Mouse (Mus musculus) heart, adult 2 months (tissue): ENCODE measurements at regions not wholly inside any gene's neighbourhood (a gene's known extent, or its start where the extent isn't known, plus 50 kb on each side); places are given as distances from the start of the nearest gene placed in this dataset.

Source experiments
- DNase-seq, 2 experiments: peaks; one replicate each; pipeline ENCODE4 v3.0.0; 2021
- H3K27ac ChIP-seq: fragments of 200-600 bp; 2 replicates; pipeline ENCODE4 v1.8.1; 2022
- H3K27me3 ChIP-seq: fragments of 200-500 bp; 2 replicates; pipeline ENCODE4 v1.6.1; 2012; ENCODE audit warnings: mild to moderate bottlenecking, low read length, inconsistent platforms, mixed read lengths; ENCODE audit not compliant: control insufficient read depth, insufficient read depth
- H3K36me3 ChIP-seq: fragments of 200-500 bp; 2 replicates; pipeline ENCODE4 v1.6.1; 2012; ENCODE audit warnings: low read length, inconsistent platforms; ENCODE audit not compliant: control insufficient read depth, insufficient read depth
- H3K4me1 ChIP-seq: fragments of 200-500 bp; 2 replicates; pipeline ENCODE4 v1.6.1; 2011; ENCODE audit warnings: low read length; ENCODE audit not compliant: control insufficient read depth, insufficient read depth
- H3K4me3 ChIP-seq: fragments of 200-600 bp; 2 replicates; pipeline ENCODE4 v1.8.1; 2022
- H3K79me2 ChIP-seq: fragments of 200-500 bp; replicated peaks from 2 replicates; pipeline ENCODE4 v1.6.1; 2012; ENCODE audit warnings: mild to moderate bottlenecking, inconsistent platforms, low read length, moderate library complexity, mixed read lengths; ENCODE audit not compliant: control insufficient read depth, insufficient read depth
- H3K9ac ChIP-seq: fragments of 200-500 bp; 2 replicates; pipeline ENCODE4 v1.6.1; 2012; ENCODE audit warnings: low read depth, mild to moderate bottlenecking, control low read depth, inconsistent platforms, low read length, mixed read lengths
- CTCF ChIP-seq: fragments of 200-600 bp; IDR thresholded peaks from 2 replicates; pipeline ENCODE4 v1.8.1; 2022; ENCODE audit warnings: antibody characterized with exemption, mild to moderate bottlenecking, moderate library complexity
- EP300 ChIP-seq: fragments of 200-500 bp; IDR thresholded peaks from 2 replicates; pipeline ENCODE4 v1.6.1; 2011; ENCODE audit warnings: low read depth, low read length, control low read depth; ENCODE audit not compliant: insufficient read depth
- POLR2A ChIP-seq: fragments of 200-500 bp; IDR thresholded peaks from 2 replicates; pipeline ENCODE4 v1.6.1; 2011; ENCODE audit warnings: mild to moderate bottlenecking, low read depth, low read length, control low read depth; ENCODE audit not compliant: insufficient read depth
- WGBS: fragments of 180-500 bp; shearing (Covaris S2); methylation state at CpG from one replicate; pipeline ENCODE4 v1.1.7; 2018; 5-methylcytosine and 5-hydroxymethylcytosine counted together
- intact Hi-C: fragments of 180-260 bp; cut with DNase I; formaldehyde crosslinking; loops from one replicate; pipeline ENCODE4 v1.15.1; 2025

- 77% methylated on average over 1 of the region's 1 CpGs for WGBS
- Histone ChIP-seq H3K36me3 (no peaks in the 10 kb centered on the region), H3K4me3 (no peak overlapping the region), H3K4me1 (no peaks in the 10 kb centered on the region), H3K27ac (no peak overlapping the region), H3K79me2 (no peaks in the 10 kb centered on the region), H3K9ac (no peak overlapping the region), H3K27me3 (no peaks in the 10 kb centered on the region)
- TF ChIP-seq CTCF (no peak), EP300 (no peak), POLR2A (no peak)
- DNase-seq = no peak
- intact Hi-C loops = no loop called here
These were observed 72.8 kb upstream of the 4930583I09Rik start for GRCm38 (mm10) chr17:64908671-64909070.

GRCm38 (mm10) chr17:64901721-64902623 lies 66.1 kb upstream of the 4930583I09Rik start:
- H3K27ac ChIP-seq = no peak overlapping the region
- intact Hi-C loops = no loop called here

GRCm38 (mm10) chr17:64897473-64897872 lies 61.6 kb upstream of the 4930583I09Rik start:
- Histone ChIP-seq H3K4me1 (no peaks in the 10 kb centered on the region), H3K27me3 (no peaks in the 10 kb centered on the region), H3K79me2 (no peaks in the 10 kb centered on the region), H3K4me3 (no peak overlapping the region), H3K36me3 (no peaks in the 10 kb centered on the region), H3K9ac (no peak overlapping the region), H3K27ac (no peak overlapping the region)
- no peak for DNase-seq
- 89% methylated on average over 1 of the region's 1 CpGs for WGBS
- intact Hi-C loops = no loop called here
- TF ChIP-seq POLR2A (no peak), CTCF (no peak), EP300 (no peak)

More at GRCm38 (mm10) chr17:64901721-64902623, 66.1 kb upstream of the 4930583I09Rik start:
- no peak for TF ChIP-seq EP300
- TF ChIP-seq CTCF = no peak
- no peak for TF ChIP-seq POLR2A
- no peak for DNase-seq
- 56% methylated on average over 17 of the region's 17 CpGs for WGBS
- Histone ChIP-seq H3K36me3 (no peaks in the 10 kb centered on the region), H3K9ac (no peak overlapping the region), H3K27me3 (no peaks in the 10 kb centered on the region), H3K79me2 (no peaks in the 10 kb centered on the region), H3K4me3 (no peak overlapping the region), H3K4me1 (no peaks in the 10 kb centered on the region)

GRCm38 (mm10) chr17:64895886-64896285 lies 60.0 kb upstream of the 4930583I09Rik start:
- intact Hi-C loops = no loop called here
- no peak for DNase-seq
- H3K36me3 ChIP-seq = no peaks in the 10 kb centered on the region
- H3K79me2 ChIP-seq = no peaks in the 10 kb centered on the region
- H3K4me1 ChIP-seq = no peaks in the 10 kb centered on the region
- WGBS = 89% methylated on average over 10 of the region's 10 CpGs
- H3K27ac ChIP-seq = no peak overlapping the region
- H3K9ac ChIP-seq = no peak overlapping the region
- no peak overlapping the region for H3K4me3 ChIP-seq
- TF ChIP-seq EP300 (no peak), POLR2A (no peak), CTCF (no peak)
- H3K27me3 ChIP-seq = no peaks in the 10 kb centered on the region

GRCm38 (mm10) chr17:64895466-64895865 lies 59.6 kb upstream of the 4930583I09Rik start:
- TF ChIP-seq EP300 (no peak), CTCF (no peak), POLR2A (no peak)
- no peak overlapping the region for H3K9ac ChIP-seq
- no peaks in the 10 kb centered on the region for H3K36me3 ChIP-seq
- DNase-seq = no peak
- H3K4me1 ChIP-seq = no peaks in the 10 kb centered on the region
- WGBS = 47% methylated on average over 10 of the region's 10 CpGs
- no peak overlapping the region for H3K4me3 ChIP-seq
- no peaks in the 10 kb centered on the region for H3K27me3 ChIP-seq
- no peak overlapping the region for H3K27ac ChIP-seq
- intact Hi-C loops = no loop called here
- H3K79me2 ChIP-seq = no peaks in the 10 kb centered on the region

- TF ChIP-seq CTCF = no peak
- TF ChIP-seq POLR2A = no peak
- no peak for TF ChIP-seq EP300
- Histone ChIP-seq H3K4me3 (no peak overlapping the region), H3K36me3 (no peaks in the 10 kb centered on the region), H3K4me1 (no peaks in the 10 kb centered on the region), H3K79me2 (no peaks in the 10 kb centered on the region), H3K27me3 (no peaks in the 10 kb centered on the region), H3K9ac (no peak overlapping the region), H3K27ac (no peak overlapping the region)
- 71% methylated on average over 7 of the region's 7 CpGs for WGBS
- intact Hi-C loops = no loop called here
- no peak for DNase-seq
These were observed 57.5 kb upstream of the 4930583I09Rik start for GRCm38 (mm10) chr17:64893182-64893902.
